Mouse (Mus musculus): ENCODE data around the gene Rsrp1. TPM values are rescaled to one million over a fixed set of nuclear protein-coding genes. Genes with fewer than 3 reads are reported as not detected.
"Not testable (repeated sequence)": the region's sequence is repeated elsewhere in the genome, so short reads cannot be mapped to it uniquely, and the experiment has no call there.

Rsrp1 gene
- total and polyA plus RNA-seq, 3 experiments = 137 to 192 (median 175) TPM

DNA sequence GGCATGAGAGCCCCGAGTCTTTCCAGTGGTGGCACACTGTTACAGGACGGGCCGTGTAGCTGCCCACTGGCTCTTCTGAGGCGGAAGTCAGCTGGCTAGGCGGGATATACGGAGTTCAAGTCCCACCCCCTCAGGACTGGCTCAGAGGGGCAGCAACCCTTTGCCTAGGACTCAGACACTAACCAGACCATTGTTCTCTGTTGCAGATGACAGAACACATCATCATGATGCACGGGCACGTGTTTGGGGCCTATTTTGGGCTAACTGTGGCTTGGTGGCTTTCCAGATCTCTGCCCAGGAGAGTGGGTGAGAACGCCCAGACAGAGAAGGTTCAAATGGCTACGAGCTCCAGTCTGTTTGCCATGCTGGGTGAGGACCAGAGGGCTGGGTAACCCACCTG is 39.6 kb upstream of the Rsrp1 start:
- Histone ChIP-seq H3K79me2 (replicated peaks; ENCODE audit: control insufficient read depth, insufficient read depth, low read length) (no peaks in the 10 kb centered on the region), H3K27ac (peak overlapping the region; percentile 38; the same call in 1 of the 2 replicates), H3K4me1 (ENCODE audit: control insufficient read depth, insufficient read depth, low read length) (peaks cover 2% of the 10 kb centered on the region), H3K36me3 (ENCODE audit: control insufficient read depth, insufficient read depth, low read length) (no peaks in the 10 kb centered on the region), H3K9ac (ENCODE audit: low read depth, low read length) (no peak overlapping the region), H3K27me3 (ENCODE audit: control insufficient read depth, insufficient read depth, low read length) (no peaks in the 10 kb centered on the region), H3K4me3 (no peak overlapping the region)
- intact Hi-C loops (cut with DNase I) = loop anchor here (10.0 kb wide), 1 partner anchor 339 kb away; no protein-coding TSS in a partner anchor
- 52% methylated on average over 10 of the region's 10 CpGs for WGBS
- TF ChIP-seq EP300 (IDR thresholded peaks at IDR 0.05; ENCODE audit: insufficient read depth, low read depth, low read length) = peak; percentile 75
- TF ChIP-seq POLR2A (IDR thresholded peaks at IDR 0.05; ENCODE audit: insufficient read depth, low read depth, low read length) = no peak
- DNase-seq = peak; percentile 26 to 45

- Histone ChIP-seq H3K36me3 (ENCODE audit: control insufficient read depth, insufficient read depth, low read length) (no peaks in the 10 kb centered on the region), H3K79me2 (replicated peaks; ENCODE audit: control insufficient read depth, insufficient read depth, low read length) (no peaks in the 10 kb centered on the region), H3K4me3 (no peak overlapping the region), H3K4me1 (ENCODE audit: control insufficient read depth, insufficient read depth, low read length) (peaks cover 2% of the 10 kb centered on the region), H3K9ac (ENCODE audit: low read depth, low read length) (no peak overlapping the region), H3K27ac (peak overlapping the region; percentile 38), H3K27me3 (ENCODE audit: control insufficient read depth, insufficient read depth, low read length) (no peaks in the 10 kb centered on the region)
- TF ChIP-seq EP300 (IDR thresholded peaks at IDR 0.05; ENCODE audit: insufficient read depth, low read depth, low read length) (no peak), CTCF (IDR thresholded peaks at IDR 0.05) (no peak), POLR2A (IDR thresholded peaks at IDR 0.05; ENCODE audit: insufficient read depth, low read depth, low read length) (no peak)
- intact Hi-C loops (cut with DNase I) = loop anchor here (10.0 kb wide), 1 partner anchor 340 kb away; no protein-coding TSS in a partner anchor
- 68% methylated on average over 4 of the region's 4 CpGs for WGBS
- peak; percentile 22 to 24 for DNase-seq
These were observed 39.0 kb upstream of the Rsrp1 start for GRCm38 (mm10) chr4:134884364-134884763.

- peak; percentile 56 to 68 for DNase-seq
- H3K9ac ChIP-seq (ENCODE audit: low read depth, low read length) = no peak overlapping the region
- no peak overlapping the region for H3K4me3 ChIP-seq
- H3K79me2 ChIP-seq (replicated peaks; ENCODE audit: control insufficient read depth, insufficient read depth, low read length) = no peaks in the 10 kb centered on the region
- H3K27ac ChIP-seq = no peak overlapping the region
- H3K36me3 ChIP-seq (ENCODE audit: control insufficient read depth, insufficient read depth, low read length) = no peaks in the 10 kb centered on the region
- WGBS = 77% methylated on average over 6 of the region's 6 CpGs
- no peaks in the 10 kb centered on the region for H3K27me3 ChIP-seq (ENCODE audit: control insufficient read depth, insufficient read depth, low read length)
- TF ChIP-seq CTCF (IDR thresholded peaks at IDR 0.05) (peak; percentile 89), POLR2A (IDR thresholded peaks at IDR 0.05; ENCODE audit: insufficient read depth, low read depth, low read length) (no peak)
- no peaks in the 10 kb centered on the region for H3K4me1 ChIP-seq (ENCODE audit: control insufficient read depth, insufficient read depth, low read length)
- intact Hi-C loops (cut with DNase I) = loop anchor here (5.0 kb wide), 1 partner anchor 315 kb away; no protein-coding TSS in a partner anchor
These were observed 31.3 kb upstream of the Rsrp1 start for GRCm38 (mm10) chr4:134892096-134892495.

DNA sequence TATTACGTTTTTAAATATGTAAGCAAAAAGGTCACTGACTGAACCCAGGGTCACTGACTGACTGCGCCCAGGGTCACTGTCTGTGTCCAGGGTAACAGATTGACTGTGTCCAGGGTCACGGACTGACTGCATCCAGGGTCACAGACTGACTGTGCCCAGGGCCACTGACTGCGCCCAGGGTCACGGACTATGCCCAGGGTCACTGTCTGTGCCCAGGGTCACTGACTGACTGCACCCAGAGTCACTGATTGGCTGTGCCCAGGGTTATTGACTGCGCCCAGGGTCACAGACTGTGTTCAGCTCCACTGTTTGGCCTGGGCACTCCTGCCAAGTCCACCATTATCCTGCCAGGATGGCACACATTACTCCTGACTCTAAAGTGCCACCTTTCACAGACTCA is 26.1 kb upstream of the Rsrp1 start:
- DNase-seq = no peak
- Histone ChIP-seq H3K27me3 (ENCODE audit: control insufficient read depth, insufficient read depth, low read length) (no peaks in the 10 kb centered on the region), H3K4me1 (ENCODE audit: control insufficient read depth, insufficient read depth, low read length) (no peaks in the 10 kb centered on the region), H3K9ac (ENCODE audit: low read depth, low read length) (no peak overlapping the region), H3K36me3 (ENCODE audit: control insufficient read depth, insufficient read depth, low read length) (no peaks in the 10 kb centered on the region), H3K79me2 (replicated peaks; ENCODE audit: control insufficient read depth, insufficient read depth, low read length) (no peaks in the 10 kb centered on the region), H3K27ac (no peak overlapping the region), H3K4me3 (no peak overlapping the region)
- 89% methylated on average over 6 of the region's 6 CpGs for WGBS
- intact Hi-C loops (cut with DNase I) = no loop called here
- TF ChIP-seq POLR2A (IDR thresholded peaks at IDR 0.05; ENCODE audit: insufficient read depth, low read depth, low read length) (no peak), EP300 (IDR thresholded peaks at IDR 0.05; ENCODE audit: insufficient read depth, low read depth, low read length) (no peak), CTCF (IDR thresholded peaks at IDR 0.05) (no peak)

DNA sequence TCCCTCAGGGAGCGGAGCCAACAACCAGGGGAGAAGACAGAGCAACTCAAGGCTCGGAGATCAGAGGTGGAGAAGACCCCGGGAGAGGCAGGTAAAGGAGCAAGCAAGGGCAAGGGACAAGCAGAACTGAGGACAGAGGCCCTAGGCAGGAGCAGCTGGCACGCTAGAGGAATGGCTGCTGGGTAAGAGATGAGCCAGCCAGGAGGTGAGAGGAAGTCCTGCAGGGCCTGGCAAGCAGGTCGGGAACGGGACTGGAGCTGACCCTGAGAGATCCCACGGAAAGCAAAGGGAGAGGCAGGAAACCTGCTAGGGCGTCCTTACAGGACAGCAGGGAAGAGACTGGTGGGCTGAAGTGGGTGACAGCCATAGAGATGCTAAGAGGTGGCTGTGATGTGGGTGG is 22.3 kb upstream of the Rsrp1 start:
- Histone ChIP-seq H3K4me1 (ENCODE audit: control insufficient read depth, insufficient read depth, low read length) (no peaks in the 10 kb centered on the region), H3K9ac (ENCODE audit: low read depth, low read length) (no peak overlapping the region), H3K36me3 (ENCODE audit: control insufficient read depth, insufficient read depth, low read length) (no peaks in the 10 kb centered on the region), H3K4me3 (no peak overlapping the region), H3K27ac (no peak overlapping the region), H3K27me3 (ENCODE audit: control insufficient read depth, insufficient read depth, low read length) (no peaks in the 10 kb centered on the region), H3K79me2 (replicated peaks; ENCODE audit: control insufficient read depth, insufficient read depth, low read length) (no peaks in the 10 kb centered on the region)
- TF ChIP-seq POLR2A (IDR thresholded peaks at IDR 0.05; ENCODE audit: insufficient read depth, low read depth, low read length) (no peak), EP300 (IDR thresholded peaks at IDR 0.05; ENCODE audit: insufficient read depth, low read depth, low read length) (no peak), CTCF (IDR thresholded peaks at IDR 0.05) (no peak)
- 90% methylated on average over 8 of the region's 8 CpGs for WGBS
- intact Hi-C loops (cut with DNase I) = no loop called here
- DNase-seq = no peak

DNA sequence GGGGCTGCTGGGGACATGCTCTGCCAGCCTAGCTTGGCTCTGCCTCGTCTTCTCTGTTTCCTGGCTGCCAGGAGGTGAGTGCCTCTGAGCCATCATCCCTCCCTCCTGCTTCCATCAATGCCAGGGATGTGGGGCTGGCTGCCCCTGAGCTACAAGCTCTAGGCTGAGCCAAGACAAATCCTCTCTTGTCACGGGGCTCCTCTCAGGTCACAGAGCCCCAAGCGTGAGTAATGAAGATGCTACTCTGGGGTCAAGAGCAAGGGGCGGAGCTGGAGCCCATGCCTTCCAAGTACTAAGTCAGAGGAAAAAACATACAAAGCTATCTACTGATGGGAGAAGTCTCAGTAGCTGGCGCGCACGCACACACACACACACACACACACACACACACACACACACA is 20.3 kb upstream of the Rsrp1 start:
- Histone ChIP-seq H3K79me2 (replicated peaks; ENCODE audit: control insufficient read depth, insufficient read depth, low read length) (no peaks in the 10 kb centered on the region), H3K27ac (no peak overlapping the region), H3K36me3 (ENCODE audit: control insufficient read depth, insufficient read depth, low read length) (no peaks in the 10 kb centered on the region), H3K9ac (ENCODE audit: low read depth, low read length) (no peak overlapping the region), H3K4me3 (no peak overlapping the region), H3K27me3 (ENCODE audit: control insufficient read depth, insufficient read depth, low read length) (no peaks in the 10 kb centered on the region), H3K4me1 (ENCODE audit: control insufficient read depth, insufficient read depth, low read length) (no peaks in the 10 kb centered on the region)
- no peak for TF ChIP-seq POLR2A (IDR thresholded peaks at IDR 0.05; ENCODE audit: insufficient read depth, low read depth, low read length)
- TF ChIP-seq CTCF (IDR thresholded peaks at IDR 0.05) = no peak
- TF ChIP-seq EP300 (IDR thresholded peaks at IDR 0.05; ENCODE audit: insufficient read depth, low read depth, low read length) = no peak
- no peak for DNase-seq
- WGBS = 78% methylated on average over 7 of the region's 7 CpGs
- intact Hi-C loops (cut with DNase I) = no loop called here

DNA sequence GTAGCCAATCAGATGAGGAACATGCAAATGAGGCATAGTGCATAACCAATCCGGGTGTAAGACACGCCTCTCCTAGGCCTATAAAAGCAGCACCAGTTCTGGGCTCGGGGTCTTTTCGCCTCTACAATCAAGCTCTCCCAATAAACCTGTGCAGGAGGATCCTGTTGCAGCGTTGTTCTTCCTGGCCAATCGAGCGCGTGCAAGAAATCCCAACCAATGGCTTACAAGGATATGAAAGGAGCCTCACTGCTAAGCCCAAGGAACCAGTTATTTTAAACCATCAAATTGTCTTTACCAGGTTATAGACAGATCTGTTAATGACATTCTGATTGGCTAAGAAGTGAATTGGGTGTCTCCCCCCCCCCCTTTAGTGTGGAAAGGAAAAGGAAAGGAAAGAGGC is 12.0 kb upstream of the Rsrp1 start:
- DNase-seq; H3K27me3 ChIP-seq (ENCODE audit: control insufficient read depth, insufficient read depth, low read length); H3K4me1 ChIP-seq (ENCODE audit: control insufficient read depth, insufficient read depth, low read length); H3K36me3 ChIP-seq (ENCODE audit: control insufficient read depth, insufficient read depth, low read length); H3K9ac ChIP-seq (ENCODE audit: low read depth, low read length); H3K27ac ChIP-seq; H3K4me3 ChIP-seq; H3K79me2 ChIP-seq (replicated peaks; ENCODE audit: control insufficient read depth, insufficient read depth, low read length); intact Hi-C loops (cut with DNase I): not testable (repeated sequence)
- 96% methylated on average over 8 of the region's 8 CpGs for WGBS

Data from heart, adult 2 months (tissue).